Mouse (Mus musculus): ENCODE results near the gene C1qa.

The C1qa gene

DNA sequence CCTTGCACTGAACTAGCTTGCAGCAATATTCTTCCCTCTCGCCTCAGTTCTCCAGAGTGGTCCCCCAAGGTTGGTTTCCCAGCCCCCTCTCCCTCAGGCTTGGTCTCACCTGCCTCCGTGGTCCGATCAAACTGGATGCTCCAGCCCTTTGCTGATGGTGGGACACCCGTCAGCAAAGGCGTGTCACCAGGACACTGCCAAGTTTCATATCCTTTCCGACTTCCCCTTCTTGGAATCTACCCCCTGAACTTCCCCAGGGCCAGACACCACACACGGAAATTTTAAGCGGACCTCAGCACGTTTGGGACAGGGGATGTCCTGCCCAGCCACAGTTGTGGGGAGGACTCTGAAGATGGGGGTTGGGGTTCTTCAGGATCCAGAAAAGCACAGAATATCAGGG lies at the start of gene C1qa:
TSS of gene C1qa (minus strand) at position 167 of the 400 bp plus-strand sequence.
- no peak for DNase-seq (ENCODE audit: low spot score)

DNA sequence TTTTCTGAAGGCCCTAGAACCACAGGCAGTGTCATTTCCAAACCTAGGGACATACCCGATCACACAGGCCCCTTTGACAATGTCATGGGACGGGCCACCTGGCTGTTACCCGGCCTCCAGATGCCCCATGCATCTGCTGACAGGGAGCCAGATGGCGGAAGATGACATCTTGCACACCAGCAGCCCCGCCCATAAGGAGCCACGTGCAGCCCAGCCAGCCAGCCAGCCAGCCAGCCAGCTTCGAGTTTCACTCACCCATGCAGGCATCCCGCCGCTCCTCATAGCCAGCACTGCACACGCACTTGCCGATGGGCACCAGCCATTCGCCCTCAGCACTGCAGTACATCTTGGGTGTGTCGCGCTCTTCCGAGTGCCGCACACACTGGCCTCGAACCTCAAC lies 46.8 kb upstream of the C1qa start:
- DNase-seq (ENCODE audit: low spot score) = no peak

DNA sequence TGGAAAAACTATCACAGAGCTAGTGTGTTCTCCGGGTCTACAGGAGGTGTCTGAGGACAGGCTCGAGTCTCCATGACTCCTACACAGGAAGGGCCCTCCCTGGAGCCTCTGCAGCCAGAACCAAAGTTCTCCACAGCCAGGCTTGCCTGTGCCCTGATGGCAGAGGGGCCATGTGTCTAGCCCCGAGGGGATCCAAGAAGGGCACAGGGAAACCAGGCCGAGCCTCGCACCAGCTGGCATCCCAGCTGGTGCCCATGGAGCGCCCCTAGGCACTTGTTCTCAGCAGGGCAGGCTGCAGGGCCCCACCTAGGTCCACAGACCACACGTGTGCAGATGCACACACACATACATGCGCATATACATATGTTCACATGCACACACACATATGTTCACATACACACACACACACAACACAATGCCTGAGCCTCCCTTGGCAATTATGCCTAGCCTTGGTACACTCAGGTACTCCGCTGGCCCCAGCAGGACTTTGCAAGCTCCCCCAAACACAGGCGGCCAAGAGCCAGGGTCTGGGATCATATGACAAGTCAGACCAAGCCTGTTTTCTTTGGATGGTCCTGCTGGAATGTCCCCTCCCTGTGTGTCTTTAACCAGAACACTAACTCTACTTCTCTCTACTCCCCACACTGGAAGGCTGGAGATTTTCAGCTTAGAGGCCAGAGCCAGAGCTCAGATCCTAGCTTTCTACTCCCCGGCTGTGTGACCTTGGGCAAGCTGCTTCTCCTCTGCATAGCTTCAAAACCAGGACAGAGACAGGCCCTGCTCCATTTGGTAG lies 46.2 kb upstream of the C1qa start:
- DNase-seq (ENCODE audit: low spot score) = no peak

DNA sequence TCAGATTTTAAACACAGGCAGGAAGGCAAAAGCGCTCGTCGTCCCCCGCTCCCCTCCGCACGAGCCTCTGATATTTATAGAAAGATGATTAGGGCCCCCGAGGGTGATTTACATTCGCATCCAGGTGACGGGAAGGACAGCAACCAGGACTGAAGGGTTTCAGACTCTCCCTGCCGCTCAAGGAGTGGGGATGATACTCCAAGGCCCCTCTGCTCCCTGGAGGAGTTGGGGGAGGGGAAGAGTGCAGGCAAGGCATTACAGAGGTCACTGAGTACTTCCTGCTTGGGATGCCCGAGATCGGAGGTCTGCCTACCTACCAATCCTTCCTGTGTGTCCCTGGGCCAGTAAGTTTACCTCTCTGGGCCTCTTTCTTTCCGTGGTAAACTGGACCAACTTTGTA lies 44.6 kb upstream of the C1qa start:
- DNase-seq (ENCODE audit: low spot score) = no peak

DNA sequence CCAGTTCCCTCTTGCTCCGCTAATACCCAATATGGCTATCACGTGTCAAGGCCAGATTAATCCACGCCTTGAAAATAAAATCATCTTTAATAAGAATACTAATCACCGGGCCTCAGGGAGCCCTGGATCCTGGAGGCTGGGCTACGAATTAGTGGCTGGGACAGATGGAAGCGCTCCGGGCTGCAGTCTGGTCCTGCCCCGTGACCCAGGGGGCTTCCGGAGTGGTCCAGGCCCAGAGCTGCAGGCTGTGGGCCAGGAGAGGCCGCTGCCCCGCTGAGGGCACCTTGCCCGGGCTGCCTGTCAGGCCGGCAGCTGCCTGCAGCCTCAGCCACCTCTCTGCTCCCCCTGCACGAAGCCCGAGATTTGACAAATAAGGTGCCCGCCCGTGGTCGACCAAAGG lies 44.2 kb upstream of the C1qa start:
- no peak for DNase-seq (ENCODE audit: low spot score)

DNA sequence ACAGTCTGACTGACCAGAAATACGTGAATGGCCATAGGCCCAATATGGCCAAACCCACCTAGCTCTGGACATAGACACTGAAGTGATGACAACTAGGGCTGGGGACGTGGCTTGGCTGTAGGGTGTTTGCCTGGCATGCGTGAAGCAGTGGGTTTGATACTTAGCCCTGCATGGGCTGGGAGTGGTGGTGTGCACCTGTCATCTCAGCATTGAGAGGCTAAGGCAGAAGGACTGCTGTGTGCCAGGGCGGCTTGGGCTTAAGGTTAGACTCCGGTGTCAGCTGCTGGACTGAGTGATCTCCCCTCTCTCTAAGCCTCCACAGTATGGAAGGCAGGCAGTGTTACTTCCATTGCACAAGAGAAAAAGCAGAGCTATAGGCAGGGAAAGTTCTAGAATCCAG lies 39.3 kb upstream of the C1qa start:
- DNase-seq (ENCODE audit: low spot score) = no peak

DNA sequence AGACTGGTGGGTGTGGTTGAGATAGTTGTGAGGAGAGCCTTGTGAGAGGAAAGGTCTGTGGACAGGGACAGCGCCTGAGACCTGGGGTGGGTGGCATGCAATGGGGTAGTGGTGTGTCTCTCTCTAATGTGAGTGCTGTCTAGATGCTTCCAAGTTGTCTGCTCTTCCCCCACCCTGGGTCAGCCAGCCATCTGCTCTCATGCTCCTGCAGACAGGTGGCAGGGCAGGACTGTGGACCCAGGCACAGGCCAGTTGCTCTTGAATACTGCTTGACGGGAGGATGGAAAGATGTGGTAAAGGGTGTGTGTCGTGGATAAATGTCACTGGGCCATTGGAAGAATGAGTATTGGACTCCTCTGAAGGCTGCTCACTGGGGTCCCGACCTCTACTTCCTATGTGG lies 38.7 kb upstream of the C1qa start:
- DNase-seq (ENCODE audit: low spot score) = no peak

DNA sequence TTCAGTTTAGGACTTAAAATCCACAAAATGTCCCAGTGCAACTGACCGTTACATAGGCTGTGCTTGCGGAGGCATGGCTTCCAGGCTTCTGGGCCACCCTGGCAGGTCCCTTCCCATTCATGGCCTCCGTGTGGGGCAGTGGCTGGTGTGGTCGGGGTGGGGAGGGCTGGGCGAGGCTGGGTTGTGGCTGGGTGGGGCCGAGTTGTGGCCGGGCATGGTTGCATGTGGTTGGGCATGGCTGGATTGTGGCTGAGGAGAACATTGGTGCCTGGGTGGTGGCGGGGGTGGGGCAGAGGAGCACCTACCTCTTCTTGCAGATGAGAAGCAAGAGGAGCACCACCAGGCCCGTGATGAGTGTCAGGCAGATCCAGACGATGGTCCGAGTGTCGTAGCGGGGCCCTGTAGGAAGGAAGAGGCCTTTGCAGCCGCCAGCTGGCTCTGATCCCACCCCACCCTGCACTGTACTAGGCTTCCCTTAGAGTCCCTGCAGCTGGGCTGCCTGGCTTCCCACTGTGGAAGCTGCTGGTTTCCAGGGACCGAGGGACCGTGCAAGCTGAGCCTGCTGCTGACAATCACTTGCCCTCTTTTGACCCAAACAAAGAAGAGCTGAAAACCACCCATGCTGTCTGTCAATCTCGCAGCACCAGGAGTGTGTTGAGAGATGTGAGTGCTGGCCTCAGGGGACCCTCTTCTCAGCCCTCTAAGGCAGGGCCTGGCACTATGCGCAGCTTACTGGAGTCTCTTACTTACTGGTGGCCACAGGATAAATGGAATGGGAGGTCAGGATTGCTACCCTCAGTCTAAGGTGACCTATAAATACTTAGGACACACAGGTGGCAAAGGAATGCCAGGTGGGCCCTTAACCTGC lies 36.4 kb upstream of the C1qa start:
- no peak for DNase-seq (ENCODE audit: low spot score)

DNA sequence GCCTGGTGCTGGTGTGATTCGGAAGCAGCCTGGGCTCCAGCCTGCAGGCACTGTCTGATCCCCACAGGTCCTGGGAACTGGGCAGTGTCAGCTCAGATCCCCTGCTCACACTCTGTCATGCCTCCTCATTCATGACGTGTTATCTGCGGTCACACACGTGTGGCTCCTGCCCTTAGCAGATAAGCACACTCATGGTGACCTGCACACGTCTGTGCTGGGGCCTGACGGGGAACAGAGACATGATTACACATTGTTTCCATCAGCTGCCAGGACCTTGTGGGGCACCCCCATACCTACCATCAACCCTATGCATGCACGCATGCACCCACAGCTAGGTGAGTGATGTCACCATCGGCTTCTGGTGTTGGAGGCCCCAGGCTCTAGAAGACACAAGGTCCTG lies 31.9 kb upstream of the C1qa start:
- DNase-seq (ENCODE audit: low spot score) = no peak

DNA sequence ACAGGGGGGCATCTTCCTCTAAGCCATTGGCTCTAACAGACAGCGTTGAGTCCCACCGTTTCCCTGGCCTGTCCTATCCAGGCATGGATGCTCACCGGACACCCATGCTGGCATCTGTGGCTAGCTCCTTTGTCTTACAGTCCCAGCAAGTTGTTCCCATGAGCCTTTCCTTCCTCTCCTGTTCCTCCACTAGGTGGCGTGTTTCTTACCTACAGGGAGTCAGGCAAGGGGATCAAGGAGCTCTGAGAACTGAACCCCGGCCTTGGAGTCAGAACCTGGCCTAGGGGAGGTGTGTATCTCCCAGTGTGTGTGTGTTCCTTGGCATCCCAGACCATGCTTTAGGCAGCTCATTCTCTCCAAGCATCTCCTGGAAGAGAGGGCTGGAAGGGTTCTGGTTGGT lies 30.3 kb upstream of the C1qa start:
- DNase-seq (ENCODE audit: low spot score) = no peak

DNA sequence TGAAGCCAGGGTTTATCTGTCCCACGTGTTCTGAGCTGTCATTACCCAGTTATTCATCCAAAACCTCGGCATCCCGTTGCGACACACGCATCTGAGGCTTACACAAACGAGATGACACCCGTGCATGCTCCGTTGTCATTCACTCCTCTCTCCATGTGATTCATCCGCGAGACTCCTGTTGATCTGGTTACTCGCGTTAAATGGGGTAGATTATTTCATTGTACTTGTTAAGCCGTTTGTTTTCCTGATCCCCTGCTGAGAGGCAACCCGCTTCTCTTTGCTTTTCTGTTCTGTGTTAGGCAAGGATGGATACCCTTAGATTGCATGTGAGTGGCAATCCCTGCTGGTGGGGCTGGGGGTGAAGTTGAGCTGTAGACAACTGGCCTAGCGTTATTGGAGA lies 27.2 kb upstream of the C1qa start:
- no peak for DNase-seq (ENCODE audit: low spot score)

DNA sequence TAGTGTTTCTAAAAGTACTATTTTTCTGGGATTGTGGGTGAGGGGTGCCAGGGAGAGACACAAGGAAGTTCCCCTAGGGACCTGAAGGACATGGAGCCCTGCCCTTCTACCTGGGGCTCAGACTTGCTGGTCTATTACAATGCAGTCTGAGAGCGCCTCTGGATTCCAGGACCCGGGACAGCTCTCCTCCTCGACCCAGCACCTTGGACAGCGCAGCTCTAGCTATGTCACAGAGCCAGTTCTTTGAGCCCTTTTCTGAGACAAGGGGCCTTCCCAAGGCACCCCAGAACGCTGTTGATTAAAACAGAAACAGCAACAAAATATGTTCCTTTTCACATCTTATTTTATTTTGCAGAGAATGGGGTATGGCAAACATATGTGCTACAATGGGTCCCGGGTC lies 25.9 kb upstream of the C1qa start:
- no peak for DNase-seq (ENCODE audit: low spot score)

DNA sequence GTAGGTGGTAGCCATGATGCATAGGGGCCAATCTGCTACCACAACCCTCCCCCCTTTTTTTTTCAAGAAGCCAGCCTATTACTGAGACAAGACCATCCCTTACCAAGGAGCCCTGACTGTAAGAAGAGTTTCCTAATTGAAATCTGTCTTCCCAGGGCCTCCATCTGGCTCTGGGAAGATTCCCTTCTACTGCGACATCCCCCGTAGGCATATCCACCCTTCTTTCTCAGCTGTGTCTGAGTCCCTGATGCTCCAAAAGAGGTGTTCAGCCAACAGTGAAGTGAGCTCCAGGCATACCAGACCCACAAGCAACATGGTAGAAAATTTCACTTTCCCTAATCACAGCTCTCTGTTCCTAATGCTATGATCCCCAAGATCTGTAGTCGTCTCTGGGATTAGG lies 20.9 kb upstream of the C1qa start:
- DNase-seq (ENCODE audit: low spot score) = no peak

DNA sequence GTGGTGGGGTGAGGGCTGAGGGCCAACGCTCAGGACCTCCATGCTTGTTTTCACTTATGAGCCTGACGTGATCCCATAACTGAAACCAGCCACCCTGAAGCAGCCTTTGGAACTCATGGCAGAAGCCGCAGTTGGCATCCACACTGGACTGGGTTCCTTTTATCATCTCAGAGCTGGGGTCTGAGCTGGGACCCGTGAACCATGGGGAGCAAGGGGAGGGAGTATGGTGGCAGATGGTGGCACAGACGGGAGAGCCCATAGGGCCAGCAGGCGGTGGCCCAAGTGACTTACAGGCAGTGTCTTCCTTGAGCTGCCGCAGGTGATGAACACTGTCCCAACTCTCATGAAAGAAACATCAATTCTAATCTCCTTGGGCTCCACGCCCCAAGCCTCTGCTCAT lies 20.2 kb upstream of the C1qa start:
- no peak for DNase-seq (ENCODE audit: low spot score)

DNA sequence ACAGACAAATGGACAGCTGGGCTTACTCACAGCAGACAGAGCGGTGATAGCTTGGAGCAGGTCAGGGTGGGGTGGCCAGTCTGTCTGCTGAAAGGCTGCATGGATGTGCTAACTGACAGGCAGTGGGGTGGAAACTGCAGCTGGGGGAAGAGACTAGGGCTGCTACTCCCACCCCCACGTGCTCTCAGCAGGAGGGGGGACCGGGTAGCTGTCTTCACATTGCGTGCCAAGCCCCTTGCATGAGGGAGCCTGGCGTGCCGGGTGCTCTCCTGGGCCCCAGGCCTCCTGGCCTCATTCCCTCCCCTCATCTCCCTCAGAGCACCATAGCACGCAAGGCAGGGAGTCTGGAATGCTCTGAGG lies 18.5 kb upstream of the C1qa start:
- DNase-seq (ENCODE audit: low spot score) = no peak

DNA sequence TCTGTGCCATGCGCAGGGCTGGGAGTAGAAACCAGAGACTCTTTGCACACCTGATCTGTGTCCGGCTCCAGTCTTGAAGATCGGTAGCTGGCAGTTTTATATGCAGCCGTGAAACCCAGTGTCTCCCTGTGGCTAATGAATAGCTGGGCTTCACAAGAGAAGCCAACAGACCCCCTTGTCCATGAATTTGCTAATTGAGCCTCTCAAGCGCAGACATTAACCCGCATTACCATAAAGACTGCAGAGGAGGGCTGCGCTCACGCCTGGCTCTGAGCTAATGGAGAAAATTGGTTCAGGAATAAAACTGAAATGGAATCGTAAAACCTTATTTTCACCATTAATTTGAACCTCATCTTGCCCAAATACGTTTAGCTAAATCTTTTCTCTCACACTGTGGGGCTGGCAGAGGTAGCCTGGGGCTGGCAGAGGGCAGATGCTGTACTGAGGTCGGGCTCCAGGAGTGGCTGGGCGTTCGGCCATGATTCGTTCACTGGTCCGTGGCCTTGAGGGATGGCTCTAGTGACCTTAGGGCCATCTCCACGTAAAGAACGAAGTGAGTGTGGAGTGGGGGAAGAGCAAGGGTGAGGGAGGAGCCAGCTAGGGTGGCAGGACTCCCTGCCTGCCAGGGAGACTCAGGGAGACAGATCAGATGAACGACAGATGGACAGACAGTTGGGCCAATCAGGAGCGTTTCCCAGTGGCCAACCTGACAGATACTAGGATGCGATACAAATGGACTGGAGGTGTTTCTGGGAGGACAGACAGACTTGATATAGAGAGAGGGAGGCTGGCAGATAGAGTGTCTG lies 18.0 kb upstream of the C1qa start:
- no peak for DNase-seq (ENCODE audit: low spot score)

DNA sequence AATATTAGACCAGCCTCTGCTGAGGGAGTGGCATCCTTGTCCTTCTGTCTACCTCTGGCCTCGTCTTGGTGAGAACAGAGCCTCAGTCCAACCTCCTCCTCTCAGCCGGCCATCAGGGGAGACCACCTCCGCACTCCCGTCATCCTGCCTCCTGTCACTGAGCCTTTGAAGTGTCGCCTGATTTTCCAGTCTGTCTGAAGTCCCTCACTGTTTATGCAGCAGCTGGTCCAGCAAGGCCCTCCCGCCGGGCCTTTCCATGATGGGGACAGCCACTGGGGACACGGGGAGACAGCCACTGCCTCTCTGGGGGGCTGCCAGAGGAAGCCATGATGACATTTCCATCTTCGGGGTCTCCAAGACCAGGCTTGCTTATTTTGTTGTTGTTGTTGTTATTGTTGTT lies 14.2 kb upstream of the C1qa start:
- DNase-seq (ENCODE audit: low spot score) = no peak

DNA sequence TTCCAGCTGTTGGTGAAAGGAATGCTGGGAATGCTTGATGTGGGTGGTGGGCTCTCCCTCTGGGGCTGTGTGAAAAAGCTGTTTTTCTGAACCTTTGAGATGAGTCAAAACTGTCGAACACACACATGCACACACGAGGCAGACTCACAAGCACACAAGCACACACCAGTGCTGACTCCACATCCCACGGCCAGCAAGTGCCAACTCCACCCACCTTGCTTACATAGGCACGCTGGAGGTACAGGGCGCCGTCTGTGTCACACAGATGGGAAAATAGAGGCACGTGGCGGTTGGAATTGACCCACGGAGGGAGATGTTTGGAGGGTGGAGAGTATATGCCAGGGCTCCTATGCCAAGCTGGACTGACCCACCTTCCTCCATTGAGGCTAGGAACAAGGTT lies 13.2 kb upstream of the C1qa start:
- no peak for DNase-seq (ENCODE audit: low spot score)

DNA sequence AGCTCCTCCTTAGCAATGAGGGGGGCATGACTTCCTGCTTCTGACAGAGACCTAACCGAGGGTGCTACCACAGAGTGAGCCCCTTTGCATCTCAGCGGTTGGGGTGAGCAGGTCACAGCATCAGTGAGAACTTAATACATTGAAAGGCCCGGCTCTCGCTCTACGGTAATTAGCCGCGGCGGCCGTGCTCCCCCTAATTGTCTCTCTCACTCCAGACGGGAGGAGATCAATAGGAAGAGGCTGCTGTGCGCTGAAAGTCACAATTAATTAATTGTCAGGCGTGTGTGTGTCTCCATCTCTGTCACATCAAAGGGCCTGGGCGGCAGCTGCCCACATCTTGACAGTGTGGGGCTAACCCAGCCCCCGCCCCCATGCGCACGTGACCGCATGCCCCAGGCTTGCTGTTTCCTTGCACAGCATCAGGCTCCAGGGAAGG lies 12.6 kb upstream of the C1qa start:
- no peak for DNase-seq (ENCODE audit: low spot score)

DNA sequence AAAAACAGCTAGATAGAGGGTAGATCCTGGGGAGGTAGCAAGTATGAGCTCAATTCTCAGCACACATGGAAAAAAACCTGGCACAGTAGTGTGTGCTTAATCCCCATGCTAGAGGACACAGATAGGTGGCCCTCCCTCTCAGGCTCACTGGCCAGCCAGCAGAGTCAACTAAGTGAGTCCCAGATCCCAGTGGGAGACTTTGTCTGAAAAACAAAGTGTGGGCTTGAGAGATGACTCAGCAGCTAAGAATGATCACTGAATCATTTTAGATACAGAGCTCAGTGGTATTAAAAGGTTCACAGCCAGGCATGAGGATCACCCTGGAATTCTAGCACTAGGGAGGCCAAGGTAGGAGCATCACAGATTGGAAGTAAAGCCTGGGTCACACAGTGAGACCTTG lies 9.2 kb upstream of the C1qa start:
- no peak for DNase-seq (ENCODE audit: low spot score)

DNA sequence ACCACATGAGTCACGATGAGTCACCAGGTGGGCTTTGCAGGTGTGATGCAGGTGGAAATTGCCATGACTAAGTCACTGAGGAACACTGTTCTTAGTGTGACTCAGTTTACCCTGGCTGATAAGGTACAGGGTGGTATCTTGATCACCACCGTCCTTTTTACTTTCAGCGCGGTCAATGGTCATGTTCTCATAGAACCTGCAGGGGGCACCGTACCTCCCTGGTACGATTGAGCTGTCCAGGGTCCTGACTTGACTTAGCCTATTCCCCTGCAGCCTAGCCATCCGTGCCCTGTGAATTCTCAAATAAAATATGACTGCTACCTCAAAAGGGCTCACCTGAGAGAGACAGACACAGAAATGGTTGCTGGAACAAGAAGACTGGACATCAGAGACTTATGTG lies 8.4 kb upstream of the C1qa start:
- DNase-seq (ENCODE audit: low spot score) = no peak

DNA sequence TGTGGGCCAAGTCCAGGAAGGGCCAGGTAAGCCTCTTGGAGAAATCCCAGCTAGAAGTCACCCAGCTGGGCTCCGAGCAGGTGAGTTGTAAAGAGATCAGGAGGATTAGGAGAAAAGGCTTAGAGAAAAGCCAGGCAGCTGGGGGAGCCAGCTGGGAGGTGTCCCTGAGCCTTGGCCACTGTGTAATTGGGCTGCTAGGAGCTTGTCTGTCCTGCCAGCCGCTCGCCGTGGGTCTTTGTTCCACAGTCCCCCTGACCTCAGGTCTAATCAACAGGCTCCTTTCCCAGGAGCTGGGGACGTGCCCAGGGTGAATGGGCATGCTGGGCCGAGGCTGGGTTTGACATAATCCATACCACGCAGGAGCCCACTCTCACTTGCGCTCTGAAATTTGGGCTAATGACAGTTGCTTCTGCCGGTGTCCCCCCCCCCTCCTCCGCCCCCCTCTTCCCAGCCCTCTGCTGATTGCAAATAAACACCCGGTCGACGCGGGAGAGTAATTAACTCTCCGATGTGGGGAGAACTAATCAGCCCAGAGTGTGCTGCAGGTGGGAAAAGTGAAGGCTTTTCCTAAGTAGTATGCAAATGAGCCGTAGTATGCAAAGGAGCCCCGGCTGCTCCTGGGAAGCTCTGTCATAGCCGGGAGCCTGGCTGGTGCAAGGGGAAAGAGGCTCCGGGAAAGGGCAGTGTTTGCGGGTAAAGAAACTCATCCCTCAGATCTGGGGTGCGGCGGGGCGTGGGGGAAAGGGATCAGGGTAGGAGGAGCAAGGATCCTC lies 6.3 kb upstream of the C1qa start:
- DNase-seq (ENCODE audit: low spot score) = no peak

All from urinary bladder, postnatal 10 days (tissue).